Mouse (Mus musculus): ENCODE data around the gene Abcb6. TPM values are rescaled to one million over a fixed set of nuclear protein-coding genes. Genes with fewer than 3 reads are reported as not detected.
A peak's percentile ranks its signal among the peaks of the same experiment; 100 is the strongest.

The Abcb6 gene
- polyA plus RNA-seq, 1 experiment: 18.6 TPM

GRCm38 (mm10) chr1:75210136-75211087 lies 30.2 kb upstream of the Abcb6 start, which contains the start of the genes Glb1l and Stk16:
TSS of gene Glb1l (minus strand) at chr1:75210813.
TSS of gene Stk16 (plus strand) at chr1:75210838.
- no peak within 1 kb of the TSS for H3K27ac ChIP-seq (ENCODE audit: insufficient read depth, low read depth, low read length)
- H3K4me3 ChIP-seq (ENCODE audit: insufficient read depth, low read length): peak within 1 kb of the TSS; percentile 96
- TF ChIP-seq CTCF (IDR thresholded peaks at IDR 0.05; ENCODE audit: low read depth, low read length): no peak
- no peak for TF ChIP-seq POLR2A (IDR thresholded peaks at IDR 0.05; ENCODE audit: borderline replicate concordance, low read depth, low read length)
- peaks cover 40% of the 10 kb centered on the region for H3K4me1 ChIP-seq (ENCODE audit: control insufficient read depth, insufficient read depth, low read length)

- Histone ChIP-seq H3K4me3 (ENCODE audit: insufficient read depth, low read length) (peak overlapping the region; percentile 59), H3K4me1 (ENCODE audit: control insufficient read depth, insufficient read depth, low read length) (peaks cover 28% of the 10 kb centered on the region), H3K27ac (ENCODE audit: insufficient read depth, low read depth, low read length) (no peak overlapping the region)
- no peak for TF ChIP-seq POLR2A (IDR thresholded peaks at IDR 0.05; ENCODE audit: borderline replicate concordance, low read depth, low read length)
- no peak for TF ChIP-seq CTCF (IDR thresholded peaks at IDR 0.05; ENCODE audit: low read depth, low read length)
These were observed 28.9 kb upstream of the Abcb6 start for GRCm38 (mm10) chr1:75208967-75209678.

GRCm38 (mm10) chr1:75201236-75201635 lies 21.0 kb upstream of the Abcb6 start:
- Histone ChIP-seq H3K4me3 (ENCODE audit: insufficient read depth, low read length) (no peak overlapping the region), H3K27ac (ENCODE audit: insufficient read depth, low read depth, low read length) (no peak overlapping the region), H3K4me1 (ENCODE audit: control insufficient read depth, insufficient read depth, low read length) (no peaks in the 10 kb centered on the region)
- TF ChIP-seq POLR2A (IDR thresholded peaks at IDR 0.05; ENCODE audit: borderline replicate concordance, low read depth, low read length): no peak
- TF ChIP-seq CTCF (IDR thresholded peaks at IDR 0.05; ENCODE audit: low read depth, low read length): no peak

GRCm38 (mm10) chr1:75192452-75192851 lies 12.3 kb upstream of the Abcb6 start:
- TF ChIP-seq CTCF (IDR thresholded peaks at IDR 0.05; ENCODE audit: low read depth, low read length) (no peak), POLR2A (IDR thresholded peaks at IDR 0.05; ENCODE audit: borderline replicate concordance, low read depth, low read length) (no peak)
- H3K4me3 ChIP-seq (ENCODE audit: insufficient read depth, low read length): peak overlapping the region; percentile 90
- H3K27ac ChIP-seq (ENCODE audit: insufficient read depth, low read depth, low read length): peak overlapping the region; percentile 89
- peaks cover 29% of the 10 kb centered on the region for H3K4me1 ChIP-seq (ENCODE audit: control insufficient read depth, insufficient read depth, low read length)

- Histone ChIP-seq H3K27ac (ENCODE audit: insufficient read depth, low read depth, low read length) (peak within 1 kb of the TSS; percentile 89), H3K4me3 (ENCODE audit: insufficient read depth, low read length) (peak within 1 kb of the TSS; percentile 90), H3K4me1 (ENCODE audit: control insufficient read depth, insufficient read depth, low read length) (peaks cover 32% of the 10 kb centered on the region)
- TF ChIP-seq POLR2A (IDR thresholded peaks at IDR 0.05; ENCODE audit: borderline replicate concordance, low read depth, low read length) (peak; percentile 79; the same call in 1 of the 2 replicates), CTCF (IDR thresholded peaks at IDR 0.05; ENCODE audit: low read depth, low read length) (no peak)
These were observed 11.6 kb upstream of the Abcb6 start, which contains the start of the genes Ankzf1 and Atg9a for GRCm38 (mm10) chr1:75191622-75192402. TSS of gene Ankzf1 (plus strand) at chr1:75192151. TSS of gene Atg9a (minus strand) at chr1:75192196.

- TF ChIP-seq CTCF (IDR thresholded peaks at IDR 0.05; ENCODE audit: low read depth, low read length): no peak
- no peak for TF ChIP-seq POLR2A (IDR thresholded peaks at IDR 0.05; ENCODE audit: borderline replicate concordance, low read depth, low read length)
- H3K4me1 ChIP-seq (ENCODE audit: control insufficient read depth, insufficient read depth, low read length): peaks cover 32% of the 10 kb centered on the region
- peak overlapping the region; percentile 76 for H3K4me3 ChIP-seq (ENCODE audit: insufficient read depth, low read length)
- no peak overlapping the region for H3K27ac ChIP-seq (ENCODE audit: insufficient read depth, low read depth, low read length)
These were observed 11.0 kb upstream of the Abcb6 start for GRCm38 (mm10) chr1:75191258-75191621.

GRCm38 (mm10) chr1:75190577-75190976 lies 10.4 kb upstream of the Abcb6 start:
- peaks cover 32% of the 10 kb centered on the region for H3K4me1 ChIP-seq (ENCODE audit: control insufficient read depth, insufficient read depth, low read length)

GRCm38 (mm10) chr1:75187914-75188483 lies 7.8 kb upstream of the Abcb6 start:
- Histone ChIP-seq H3K4me1 (ENCODE audit: control insufficient read depth, insufficient read depth, low read length) (peaks cover 32% of the 10 kb centered on the region), H3K27ac (ENCODE audit: insufficient read depth, low read depth, low read length) (no peak overlapping the region), H3K4me3 (ENCODE audit: insufficient read depth, low read length) (no peak overlapping the region)
- TF ChIP-seq CTCF (IDR thresholded peaks at IDR 0.05; ENCODE audit: low read depth, low read length) (no peak), POLR2A (IDR thresholded peaks at IDR 0.05; ENCODE audit: borderline replicate concordance, low read depth, low read length) (no peak)

More at GRCm38 (mm10) chr1:75190577-75190976, 10.4 kb upstream of the Abcb6 start:
- TF ChIP-seq POLR2A (IDR thresholded peaks at IDR 0.05; ENCODE audit: borderline replicate concordance, low read depth, low read length): no peak
- no peak for TF ChIP-seq CTCF (IDR thresholded peaks at IDR 0.05; ENCODE audit: low read depth, low read length)
- Histone ChIP-seq H3K27ac (ENCODE audit: insufficient read depth, low read depth, low read length) (no peak overlapping the region), H3K4me3 (ENCODE audit: insufficient read depth, low read length) (no peak overlapping the region)

GRCm38 (mm10) chr1:75187126-75187525 lies 6.9 kb upstream of the Abcb6 start:
- Histone ChIP-seq H3K4me1 (ENCODE audit: control insufficient read depth, insufficient read depth, low read length) (peaks cover 32% of the 10 kb centered on the region), H3K4me3 (ENCODE audit: insufficient read depth, low read length) (no peak overlapping the region), H3K27ac (ENCODE audit: insufficient read depth, low read depth, low read length) (no peak overlapping the region)
- TF ChIP-seq POLR2A (IDR thresholded peaks at IDR 0.05; ENCODE audit: borderline replicate concordance, low read depth, low read length) (no peak), CTCF (IDR thresholded peaks at IDR 0.05; ENCODE audit: low read depth, low read length) (no peak)

All from bone marrow macrophage, adult 2 months (primary cell).